Mouse (Mus musculus) lung, adult 2 months (tissue): ENCODE data around the gene Ndufaf8. TPM values are rescaled to one million over a fixed set of nuclear protein-coding genes. Genes with fewer than 3 reads are reported as not detected.

Experiments used
- DNase-seq: peaks from one replicate; pipeline ENCODE4 v3.0.0; 2022
- H3K4me1 ChIP-seq: fragments of 200-500 bp; 2 replicates; pipeline ENCODE4 v1.6.1; 2011; ENCODE audit warnings: low read length; ENCODE audit not compliant: control insufficient read depth, insufficient read depth
- H3K4me3 ChIP-seq: fragments of 200-500 bp; replicated peaks from 2 replicates; pipeline ENCODE3; 2011; ENCODE audit warnings: low read depth, mild to moderate bottlenecking, control low read depth, low read length; ENCODE audit errors: extremely low read depth
- CTCF ChIP-seq: fragments of 200-500 bp; IDR thresholded peaks from 2 replicates; pipeline ENCODE4 v1.5.1; 2011; ENCODE audit warnings: mild to moderate bottlenecking, low read length, control low read depth; ENCODE audit not compliant: insufficient read depth
- POLR2A ChIP-seq: fragments of 200-500 bp; IDR thresholded peaks from 2 replicates; pipeline ENCODE4 v1.6.1; 2011; ENCODE audit warnings: low read depth, mild to moderate bottlenecking, control low read depth, low read length, borderline replicate concordance; ENCODE audit errors: extremely low read depth
- WGBS: fragments of 180-500 bp; shearing (Covaris S2); methylation state at CpG from one replicate; pipeline ENCODE4 v1.1.7; 2018; 5-methylcytosine and 5-hydroxymethylcytosine counted together
- polyA plus RNA-seq: library from polyadenylated mRNA; depleted of rRNA; stranded (reverse); fragments of >200 nt; gene quantifications from 2 replicates; pipeline ENCODE4 v1.2.3, GENCODE M21; 2012

Gene Ndufaf8
- polyA plus RNA-seq, 1 experiment, result 41.3 TPM

DNA sequence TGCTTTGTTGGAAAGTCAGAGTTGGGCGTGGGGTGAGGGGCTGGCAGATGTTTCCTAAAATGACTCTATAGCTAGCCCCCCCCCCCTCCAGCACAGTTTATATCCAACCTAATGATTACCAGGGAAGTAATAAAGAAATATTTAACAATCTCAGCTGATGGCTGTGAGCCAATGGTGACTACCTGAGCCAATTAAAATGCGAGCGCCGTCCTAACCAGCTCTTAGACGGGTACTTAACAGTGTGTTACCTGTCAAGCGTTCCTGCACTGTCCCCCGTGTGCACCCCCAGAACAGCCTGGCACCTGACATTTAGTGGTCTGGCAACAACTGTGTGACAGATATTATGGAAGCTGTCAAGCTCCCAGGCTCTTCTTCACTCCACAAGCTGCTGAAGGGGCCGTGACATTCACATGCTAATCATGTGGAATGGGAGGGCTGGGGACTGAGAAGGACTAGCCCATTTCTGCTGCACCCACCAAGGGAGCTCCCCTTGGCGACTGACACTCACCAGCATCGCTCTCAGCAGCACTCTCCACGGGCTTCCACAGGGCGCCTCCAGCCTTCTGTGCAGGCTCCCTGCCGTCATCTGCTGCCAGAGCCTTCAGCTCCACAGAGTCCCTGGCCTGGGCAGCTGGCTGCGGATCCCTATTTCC is 11.0 kb downstream of the Ndufaf8 start:
- WGBS, result 86% methylated on average over 14 of the region's 14 CpGs
- Histone ChIP-seq H3K4me3 (no peak overlapping the region), H3K4me1 (peaks cover 4% of the 10 kb centered on the region; the same call in 1 of the 2 replicates)
- TF ChIP-seq POLR2A (no peak), CTCF (no peak)
- no peak for DNase-seq

DNA sequence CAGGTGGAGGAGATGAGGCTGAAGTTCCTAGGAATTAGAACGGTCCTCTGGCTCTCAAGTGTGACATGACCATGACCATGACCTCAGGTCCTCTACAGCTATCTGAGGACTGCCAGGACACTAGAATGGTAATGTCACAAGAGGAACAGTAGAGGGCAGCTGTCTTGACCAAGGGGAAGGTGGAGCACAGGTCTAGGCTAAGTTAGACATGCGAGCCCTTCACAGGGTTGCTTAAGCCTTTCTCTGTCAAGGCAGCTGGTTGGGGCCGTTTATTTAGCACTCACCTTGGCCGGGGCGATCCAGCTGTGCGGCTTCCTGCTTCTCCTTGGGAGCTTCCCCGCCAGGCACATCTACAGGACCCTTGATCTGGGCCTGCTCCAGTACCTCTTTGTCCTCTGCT is 11.8 kb downstream of the Ndufaf8 start:
- no peak overlapping the region for H3K4me3 ChIP-seq
- no peak for DNase-seq
- TF ChIP-seq CTCF, result 0 out of 2 replicates have a peak, but pooled peaks have one; percentile 24
- no peak for TF ChIP-seq POLR2A
- peaks cover 4% of the 10 kb centered on the region; the same call in 1 of the 2 replicates for H3K4me1 ChIP-seq
- WGBS, result 63% methylated on average over 7 of the region's 7 CpGs

DNA sequence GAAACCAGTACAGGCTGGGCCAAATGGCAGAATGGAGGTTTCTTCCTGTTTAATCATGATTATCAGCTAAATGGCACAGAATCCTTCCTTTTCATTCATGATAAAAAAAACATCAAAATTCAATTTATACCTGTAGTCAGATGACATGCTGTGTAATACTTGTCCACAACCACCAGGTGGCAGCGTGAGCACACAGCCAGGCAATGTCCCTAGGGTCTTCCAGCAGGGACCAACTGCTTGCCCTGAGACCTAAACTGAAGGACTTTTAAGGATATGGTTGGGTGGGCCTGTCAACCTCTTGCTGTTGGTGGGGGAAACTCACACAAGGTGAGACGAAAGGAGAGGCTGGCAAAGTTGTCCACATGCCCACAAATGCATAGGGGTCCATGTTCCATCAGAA is 12.3 kb downstream of the Ndufaf8 start:
- 12% methylated on average over 2 of the region's 2 CpGs for WGBS
- TF ChIP-seq POLR2A (no peak), CTCF (peak; percentile 97)
- peak; percentile 57 for DNase-seq
- Histone ChIP-seq H3K4me3 (no peak overlapping the region), H3K4me1 (peaks cover 4% of the 10 kb centered on the region; the same call in 1 of the 2 replicates)

DNA sequence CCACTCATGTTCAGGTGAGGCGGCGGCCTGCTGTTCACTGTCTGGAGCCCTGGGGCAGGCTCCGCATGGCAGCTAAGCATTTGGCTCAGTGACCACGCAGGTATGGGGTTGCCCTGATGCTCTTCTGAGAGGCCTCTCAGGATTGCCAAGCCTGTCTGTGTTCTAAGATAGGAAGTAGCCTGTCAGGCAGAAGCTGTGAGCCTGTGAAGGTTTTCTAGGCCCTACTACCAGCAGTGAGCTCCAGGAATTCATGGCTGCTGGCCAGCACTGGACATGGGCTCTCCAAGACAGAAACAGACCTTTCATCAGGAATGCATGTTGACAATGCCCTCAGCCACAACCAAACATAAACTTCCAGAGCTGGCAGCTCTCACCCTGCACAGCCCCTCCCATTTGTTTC is 13.4 kb downstream of the Ndufaf8 start:
- peaks cover 4% of the 10 kb centered on the region; the same call in 1 of the 2 replicates for H3K4me1 ChIP-seq
- TF ChIP-seq POLR2A (no peak), CTCF (no peak)
- no peak overlapping the region for H3K4me3 ChIP-seq
- peak; percentile 45 for DNase-seq
- 68% methylated on average over 4 of the region's 4 CpGs for WGBS

DNA sequence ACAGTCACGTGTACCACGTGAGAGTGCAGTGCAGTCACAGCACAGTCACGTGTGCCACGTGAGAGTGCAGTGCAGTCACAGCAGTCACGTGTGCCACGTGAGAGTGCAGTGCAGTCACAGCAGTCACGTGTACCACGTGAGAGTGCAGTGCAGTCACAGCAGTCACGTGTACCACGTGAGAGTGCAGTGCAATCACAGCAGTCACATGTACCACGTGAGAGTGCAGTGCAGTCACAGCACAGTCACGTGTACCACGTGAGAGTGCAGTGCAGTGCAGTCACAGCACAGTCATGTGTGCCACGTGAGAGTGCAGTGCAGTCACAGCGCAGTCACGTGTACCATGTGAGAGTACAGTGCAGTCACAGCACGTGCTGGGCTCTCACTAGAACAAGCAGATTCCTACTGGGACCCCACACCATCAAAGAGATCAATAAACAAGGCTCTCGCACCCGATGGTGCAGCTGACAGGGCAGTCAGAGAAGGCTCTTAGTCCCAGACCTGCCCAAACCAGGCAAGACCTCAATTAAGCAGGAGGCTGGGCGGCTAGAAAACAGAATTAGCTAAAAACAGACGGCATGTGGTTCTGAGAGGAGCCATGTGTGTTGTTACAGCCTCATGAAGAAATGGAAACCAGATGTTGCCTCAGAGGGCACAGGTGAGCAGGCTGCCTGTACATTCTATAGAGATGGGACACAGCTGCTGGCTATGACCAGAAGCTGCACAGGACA is 15.9 kb downstream of the Ndufaf8 start:
- peaks cover 4% of the 10 kb centered on the region; the same call in 1 of the 2 replicates for H3K4me1 ChIP-seq
- 95% methylated on average over 21 of the region's 21 CpGs for WGBS
- H3K4me3 ChIP-seq, result no peak overlapping the region
- TF ChIP-seq CTCF, result no peak
- TF ChIP-seq POLR2A, result no peak
- DNase-seq, result no peak

DNA sequence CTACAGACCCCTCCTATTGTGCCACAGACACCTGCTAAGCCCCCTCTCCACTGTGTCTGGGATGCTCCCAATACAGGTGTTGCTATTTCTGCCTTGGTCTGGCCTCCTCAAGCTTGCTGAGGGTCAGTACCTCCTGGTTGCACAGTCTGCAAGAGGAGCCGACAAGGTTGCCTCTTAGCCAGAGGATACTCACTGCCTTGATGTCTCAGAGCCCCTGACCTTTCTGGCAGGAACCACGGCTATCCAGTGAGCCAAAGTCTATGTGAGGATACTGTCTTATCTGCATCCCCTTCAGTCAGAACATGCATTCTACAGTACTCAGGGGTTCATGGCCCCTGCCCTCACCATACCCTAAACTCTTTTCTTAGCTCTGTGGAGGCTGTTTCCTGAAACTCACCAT is 18.9 kb downstream of the Ndufaf8 start:
- WGBS, result 89% methylated on average over 2 of the region's 2 CpGs
- Histone ChIP-seq H3K4me3 (no peak overlapping the region), H3K4me1 (peaks cover under 1% of the 10 kb centered on the region; the same call in 1 of the 2 replicates)
- TF ChIP-seq POLR2A, result no peak
- no peak for TF ChIP-seq CTCF
- no peak for DNase-seq

DNA sequence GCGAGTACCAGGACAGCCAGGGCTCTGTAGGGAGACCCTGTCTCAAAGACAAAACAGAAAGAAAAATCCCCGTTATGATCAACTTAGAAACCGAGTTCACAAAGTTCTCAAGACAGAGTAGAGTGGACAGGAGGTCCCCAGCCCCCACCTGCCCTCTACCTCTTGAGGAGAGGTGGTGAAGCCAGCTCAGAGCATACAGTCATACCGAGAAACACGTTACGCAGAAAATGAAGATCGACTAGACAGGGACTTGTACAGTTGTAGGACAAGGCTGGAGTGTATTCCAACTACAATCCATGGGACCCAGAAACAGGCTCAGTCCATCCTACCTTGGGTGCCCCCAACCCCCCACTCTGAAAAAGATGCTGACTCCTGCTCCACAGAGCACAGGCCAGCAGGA is 20.4 kb downstream of the Ndufaf8 start:
- DNase-seq, result no peak
- TF ChIP-seq POLR2A (no peak), CTCF (no peak)
- no peaks in the 10 kb centered on the region for H3K4me1 ChIP-seq
- no peak overlapping the region for H3K4me3 ChIP-seq
- WGBS, result 91% methylated on average over 7 of the region's 7 CpGs

DNA sequence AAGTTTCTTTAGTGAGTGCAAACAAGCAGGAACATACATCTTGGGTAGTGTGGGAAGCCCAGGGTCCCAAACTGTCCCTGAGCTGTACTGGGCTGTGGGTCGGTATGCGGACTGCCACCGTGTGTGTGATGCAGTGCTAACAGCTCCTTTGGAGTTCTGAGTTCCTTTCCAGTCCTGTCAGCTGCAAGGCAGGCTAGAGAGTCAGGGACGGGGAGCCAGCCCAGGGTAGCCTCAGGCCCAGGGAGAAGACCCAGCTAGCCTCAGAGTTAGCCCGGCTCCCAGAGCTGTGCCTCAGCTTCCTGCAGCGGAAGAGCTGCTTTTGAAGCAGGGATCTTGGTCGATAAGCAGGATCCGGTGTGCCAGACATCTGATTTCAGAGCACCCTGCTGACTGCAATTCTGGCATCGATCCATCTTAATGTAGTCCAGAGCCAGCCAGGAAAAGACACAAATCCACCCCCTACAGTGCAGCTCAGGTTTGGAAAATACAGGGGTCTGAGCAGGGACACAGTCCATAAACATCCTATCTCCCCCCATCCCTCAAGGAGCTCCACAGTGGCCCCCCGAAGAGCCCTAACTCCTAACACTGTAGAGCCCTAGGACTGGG is 21.3 kb downstream of the Ndufaf8 start:
- 72% methylated on average over 10 of the region's 10 CpGs for WGBS
- TF ChIP-seq POLR2A (no peak), CTCF (no peak)
- DNase-seq, result no peak
- H3K4me3 ChIP-seq, result no peak overlapping the region
- H3K4me1 ChIP-seq, result no peaks in the 10 kb centered on the region

DNA sequence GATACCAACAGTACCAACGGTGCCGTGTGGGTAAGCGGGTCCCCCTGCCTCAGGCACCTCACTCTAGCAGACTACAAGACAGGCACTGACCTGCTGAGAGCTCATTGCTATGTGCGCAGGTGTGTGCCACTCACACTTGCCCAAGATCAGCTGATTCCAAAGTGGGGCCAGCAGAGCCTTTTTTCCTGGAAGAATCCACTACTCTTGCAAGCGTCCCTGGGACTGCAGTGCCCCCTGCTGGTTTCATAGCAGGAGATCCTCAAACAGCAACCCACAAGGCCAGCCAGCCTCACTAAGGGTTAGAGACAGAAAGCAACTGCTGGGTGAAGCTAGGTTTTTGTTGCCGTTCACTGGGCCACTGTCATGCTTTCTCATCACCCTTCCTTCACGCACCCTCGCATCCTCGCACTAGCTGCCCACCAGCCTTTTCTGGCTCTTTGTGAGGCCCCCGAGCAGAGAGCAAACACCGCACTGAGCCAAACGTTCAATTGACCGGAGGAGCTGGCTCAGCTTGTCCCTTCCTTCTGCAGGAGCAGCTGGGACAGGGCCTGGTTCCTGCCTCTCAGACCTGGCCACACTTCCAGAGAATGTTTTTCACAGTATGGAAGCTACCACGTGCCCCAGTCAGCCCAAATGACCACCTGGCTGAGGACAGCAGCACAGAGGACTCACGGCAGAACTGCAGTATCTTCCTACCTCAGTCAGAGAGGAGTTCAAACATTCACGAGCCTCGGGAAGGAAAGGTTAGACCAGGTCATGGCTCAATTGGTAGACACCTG is 22.1 kb downstream of the Ndufaf8 start:
- peak; percentile 68 for DNase-seq

More for the DNA sequence above, 22.1 kb downstream of the Ndufaf8 start:
- H3K4me1 ChIP-seq, result no peaks in the 10 kb centered on the region
- no peak overlapping the region for H3K4me3 ChIP-seq
- 79% methylated on average over 17 of the region's 17 CpGs for WGBS
- peak; percentile 71 for TF ChIP-seq CTCF
- TF ChIP-seq POLR2A, result no peak
